Mouse (Mus musculus) limb, embryonic 15.5 days (tissue): ENCODE measurements around the gene Sos2. TPM values are rescaled to one million over a fixed set of nuclear protein-coding genes. Genes with fewer than 3 reads are reported as not detected.

Source experiments
- ATAC-seq: fragments of 200-750 bp; cut with Nextera tagmentation; 2 replicates; pipeline ENCODE4 v1.8.0; 2017; ENCODE audit warnings: low read depth, moderate TSS enrichment; ENCODE audit not compliant: insufficient number of reproducible peaks, low FRiP score, low TSS enrichment
- H3K27ac ChIP-seq: fragments of 300-500 bp; sonication (generic); 2 replicates; pipeline ENCODE4 v1.5.1; 2015; ENCODE audit warnings: moderate library complexity, mild to moderate bottlenecking, inconsistent platforms
- H3K27me3 ChIP-seq: fragments of 300-500 bp; sonication (generic); 2 replicates; pipeline ENCODE4 v1.6.1; 2015; ENCODE audit warnings: inconsistent platforms
- H3K36me3 ChIP-seq: fragments of 300-500 bp; sonication (generic); 2 replicates; pipeline ENCODE4 v1.6.1; 2015; ENCODE audit warnings: inconsistent platforms
- H3K4me1 ChIP-seq: fragments of 300-500 bp; sonication (generic); 2 replicates; pipeline ENCODE4 v1.6.1; 2015; ENCODE audit warnings: inconsistent platforms
- H3K4me2 ChIP-seq: fragments of 300-500 bp; sonication (generic); 2 replicates; pipeline ENCODE4 v1.6.1; 2015; ENCODE audit warnings: mild to moderate bottlenecking, inconsistent platforms
- H3K4me3 ChIP-seq: fragments of 300-500 bp; sonication (generic); 2 replicates; pipeline ENCODE4 v1.5.1; 2015; ENCODE audit warnings: mild to moderate bottlenecking, inconsistent platforms
- H3K9ac ChIP-seq: fragments of 300-500 bp; sonication (generic); 2 replicates; pipeline ENCODE4 v1.6.1; 2015; ENCODE audit warnings: inconsistent platforms
- H3K9me3 ChIP-seq: fragments of 300-500 bp; sonication (generic); 2 replicates; pipeline ENCODE4 v1.6.1; 2016; ENCODE audit warnings: inconsistent platforms
- whole genome bisulfite sequencing: fragments of 180-500 bp; shearing (Covaris S2); methylation state at CpG from one replicate; pipeline ENCODE4 v1.1.7; 2015; 5-methylcytosine and 5-hydroxymethylcytosine counted together
- polyA plus RNA-seq: library from polyadenylated mRNA; unstranded; fragments of >200 nt; fragmentation: Nextera tagmentation; extraction: Ambion mirVana; gene quantifications from 2 replicates; pipeline ENCODE4 v1.2.1, GENCODE M21; 2015

Gene Sos2
- 8.3 and 10.1 TPM in 2 replicates for polyA plus RNA-seq

DNA sequence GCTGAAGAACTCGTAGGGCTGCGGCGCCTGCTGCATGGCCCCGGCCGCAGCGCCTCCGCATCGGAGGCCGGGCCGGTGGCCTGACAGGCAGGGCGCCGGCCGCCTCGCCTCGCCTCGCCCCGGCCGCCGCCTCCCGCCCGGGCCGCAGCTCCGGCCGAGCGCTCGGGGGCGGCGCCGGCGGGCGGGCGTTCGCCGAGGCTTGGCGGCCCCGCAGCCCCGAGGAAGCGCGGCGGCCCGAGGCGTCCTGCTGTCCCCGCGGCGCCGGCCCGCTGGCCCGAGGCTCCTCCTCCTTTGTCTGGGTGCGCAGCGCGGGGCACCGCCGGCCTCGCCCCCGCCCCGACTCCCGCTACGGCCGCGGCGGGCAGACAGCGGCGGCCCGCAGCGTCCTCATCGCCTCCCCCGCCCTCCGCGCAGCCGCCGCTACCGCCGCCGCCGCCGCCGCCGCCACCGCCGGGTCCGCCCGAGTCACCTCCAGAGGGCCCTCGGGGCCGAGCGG, at the start of gene Sos2:
Gene Sos2, minus strand, starts transcription at position 287 of the 496 bp plus-strand sequence.
- peak; percentile 80 for ATAC-seq

GRCm38 (mm10) chr12:69730306-69730705, 48.7 kb upstream of the Sos2 start:
- Histone ChIP-seq H3K27ac (no peak overlapping the region), H3K4me2 (no peak overlapping the region), H3K4me3 (no peak overlapping the region), H3K36me3 (no peaks in the 10 kb centered on the region), H3K27me3 (no peaks in the 10 kb centered on the region), H3K9ac (no peak overlapping the region), H3K4me1 (peaks cover 2% of the 10 kb centered on the region; the same call in 1 of the 2 replicates), H3K9me3 (no peaks in the 10 kb centered on the region)
- ATAC-seq, result no peak
- WGBS, result 85% methylated on average over 1 of the region's 1 CpGs

More for the DNA sequence above, at the start of gene Sos2:
- Histone ChIP-seq H3K4me3 (peak within 1 kb of the TSS; percentile 66), H3K27me3 (no peaks in the 10 kb centered on the region), H3K9me3 (no peaks in the 10 kb centered on the region), H3K4me2 (peak within 1 kb of the TSS; percentile 67), H3K27ac (peak within 1 kb of the TSS; percentile 97), H3K4me1 (peaks cover 20% of the 10 kb centered on the region), H3K9ac (peak within 1 kb of the TSS; percentile 98), H3K36me3 (no peaks in the 10 kb centered on the region)
- under 1% methylated on average over 40 of the region's 85 CpGs for WGBS

- H3K9ac ChIP-seq, result no peak overlapping the region
- H3K36me3 ChIP-seq, result no peaks in the 10 kb centered on the region
- no peak for ATAC-seq
- H3K4me1 ChIP-seq, result peaks cover 4% of the 10 kb centered on the region; the same call in 1 of the 2 replicates
- no peak overlapping the region for H3K27ac ChIP-seq
- no peaks in the 10 kb centered on the region for H3K9me3 ChIP-seq
- H3K27me3 ChIP-seq, result no peaks in the 10 kb centered on the region
- 87% methylated on average over 1 of the region's 1 CpGs for WGBS
- H3K4me3 ChIP-seq, result no peak overlapping the region
- H3K4me2 ChIP-seq, result no peak overlapping the region
These were observed 47.6 kb upstream of the Sos2 start for GRCm38 (mm10) chr12:69729246-69729645.

GRCm38 (mm10) chr12:69724711-69725460, 43.2 kb upstream of the Sos2 start, which contains the start of the genes L2hgdh and Atp5s:
TSS of gene L2hgdh (minus strand) at chr12:69724873.
TSS of gene Atp5s (plus strand) at chr12:69724950.
- H3K9ac ChIP-seq, result peak within 1 kb of the TSS; percentile 74
- H3K27ac ChIP-seq, result peak within 1 kb of the TSS; percentile 91
- H3K4me3 ChIP-seq, result peak within 1 kb of the TSS; percentile 87
- H3K4me1 ChIP-seq, result peaks cover 13% of the 10 kb centered on the region
- H3K27me3 ChIP-seq, result no peaks in the 10 kb centered on the region
- H3K4me2 ChIP-seq, result peak within 1 kb of the TSS; percentile 88
- under 1% methylated on average over 60 of the region's 60 CpGs for whole genome bisulfite sequencing
- H3K9me3 ChIP-seq, result no peaks in the 10 kb centered on the region
- peak; percentile 92 for ATAC-seq
- H3K36me3 ChIP-seq, result peaks cover 3% of the 10 kb centered on the region

- H3K4me2 ChIP-seq, result peak overlapping the region; percentile 88
- H3K36me3 ChIP-seq, result peaks cover 11% of the 10 kb centered on the region
- H3K4me3 ChIP-seq, result peak overlapping the region; percentile 87
- H3K9ac ChIP-seq, result peak overlapping the region; percentile 74
- no peaks in the 10 kb centered on the region for H3K27me3 ChIP-seq
- peaks cover 13% of the 10 kb centered on the region for H3K4me1 ChIP-seq
- no peak overlapping the region; the same call in none of the 2 replicates for H3K27ac ChIP-seq
- 1% methylated on average over 23 of the region's 24 CpGs for WGBS
- no peaks in the 10 kb centered on the region; the same call in 1 of the 2 replicates for H3K9me3 ChIP-seq
- ATAC-seq, result no peak
These were observed 42.5 kb upstream of the Sos2 start for GRCm38 (mm10) chr12:69724018-69724710.

DNA sequence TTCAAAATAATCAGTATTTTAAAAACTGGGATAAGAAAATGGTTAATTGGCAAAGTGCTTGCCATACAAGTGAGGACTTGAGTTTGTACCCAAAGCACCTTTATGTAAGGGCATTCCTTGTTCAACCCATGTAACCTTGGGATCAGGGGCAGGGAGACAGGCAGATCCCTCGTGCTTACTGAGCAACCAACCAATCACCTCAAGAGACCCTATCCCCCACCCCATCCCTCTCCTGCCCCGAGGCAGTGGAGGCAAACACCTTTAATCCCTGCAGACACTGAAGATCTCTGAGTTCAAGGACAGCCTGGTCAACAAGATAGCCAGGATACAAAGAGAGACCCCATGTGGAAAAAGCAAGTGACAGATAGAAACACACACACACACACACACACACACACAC, 41.7 kb upstream of the Sos2 start:
- Histone ChIP-seq H3K27me3 (no peaks in the 10 kb centered on the region), H3K27ac (no peak overlapping the region), H3K4me3 (peak overlapping the region; percentile 87), H3K36me3 (peaks cover 14% of the 10 kb centered on the region), H3K9me3 (no peaks in the 10 kb centered on the region; the same call in 1 of the 2 replicates), H3K4me1 (peaks cover 13% of the 10 kb centered on the region), H3K4me2 (peak overlapping the region; percentile 88), H3K9ac (no peak overlapping the region)
- ATAC-seq, result no peak
- WGBS, result 58% methylated on average over 2 of the region's 2 CpGs

DNA sequence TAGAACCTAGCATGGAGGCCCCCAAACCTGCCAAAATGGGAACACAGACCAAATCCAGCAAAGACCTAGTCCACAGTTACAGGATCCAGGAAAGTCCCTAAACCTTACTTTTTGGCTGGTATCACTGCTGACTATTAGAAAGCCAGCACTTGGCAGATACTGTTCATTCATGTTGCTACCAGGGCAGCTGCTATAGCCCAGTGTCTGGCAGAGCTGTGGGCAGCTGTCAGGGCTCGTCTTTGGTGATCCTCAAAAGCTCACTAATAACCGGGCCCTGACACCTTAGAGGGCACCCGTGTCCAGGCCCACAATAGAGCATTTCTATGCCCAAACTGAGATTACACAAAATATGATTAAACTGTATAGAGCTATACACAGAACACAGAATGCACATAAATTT, 41.2 kb upstream of the Sos2 start:
- Histone ChIP-seq H3K4me2 (no peak overlapping the region), H3K27me3 (no peaks in the 10 kb centered on the region), H3K9me3 (no peaks in the 10 kb centered on the region; the same call in 1 of the 2 replicates), H3K4me1 (peaks cover 13% of the 10 kb centered on the region), H3K36me3 (peaks cover 19% of the 10 kb centered on the region), H3K27ac (no peak overlapping the region), H3K9ac (no peak overlapping the region), H3K4me3 (no peak overlapping the region)
- 79% methylated on average over 3 of the region's 3 CpGs for WGBS
- ATAC-seq, result no peak

- Histone ChIP-seq H3K9me3 (no peaks in the 10 kb centered on the region), H3K27me3 (no peaks in the 10 kb centered on the region), H3K9ac (no peak overlapping the region), H3K36me3 (peaks cover 13% of the 10 kb centered on the region), H3K4me1 (no peaks in the 10 kb centered on the region), H3K4me3 (no peak overlapping the region), H3K4me2 (no peak overlapping the region), H3K27ac (no peak overlapping the region)
- ATAC-seq, result no peak
These were observed 32.0 kb upstream of the Sos2 start for GRCm38 (mm10) chr12:69713628-69714027.

DNA sequence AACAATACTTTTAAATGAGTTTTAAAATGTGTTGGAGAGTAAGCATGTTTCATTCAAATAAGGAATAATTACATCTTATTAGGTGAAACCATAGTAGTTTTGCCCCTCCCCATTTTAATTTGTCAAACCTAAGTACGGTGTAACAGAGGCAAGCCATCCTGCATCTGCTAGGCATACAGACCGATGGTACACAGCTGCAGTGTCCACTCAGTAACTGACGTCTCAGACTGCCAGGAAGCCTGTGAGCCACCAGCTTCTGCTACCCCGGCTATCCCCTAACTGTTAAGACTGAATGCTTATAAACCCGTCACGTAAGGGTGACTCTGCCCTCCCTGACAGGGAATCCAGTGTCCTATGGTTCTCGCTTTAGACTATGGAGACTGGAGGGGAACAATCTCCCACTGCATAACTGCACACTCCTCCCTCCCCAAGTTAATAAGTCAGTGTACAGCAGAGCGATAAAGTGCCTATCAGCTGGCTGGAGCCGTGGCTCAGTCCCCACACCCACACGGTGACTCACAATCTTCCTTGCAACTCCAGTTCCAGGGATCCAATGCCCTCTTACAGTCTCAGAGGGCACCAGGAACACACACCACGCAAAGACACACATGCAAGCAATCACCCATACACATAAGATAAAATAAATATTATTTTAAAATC, 23.3 kb upstream of the Sos2 start:
- H3K27me3 ChIP-seq, result no peaks in the 10 kb centered on the region
- H3K9ac ChIP-seq, result no peak overlapping the region
- peaks cover 25% of the 10 kb centered on the region for H3K36me3 ChIP-seq
- no peak for ATAC-seq
- H3K4me1 ChIP-seq, result no peaks in the 10 kb centered on the region
- 84% methylated on average over 11 of the region's 11 CpGs for WGBS
- no peak overlapping the region for H3K27ac ChIP-seq
- no peak overlapping the region for H3K4me3 ChIP-seq
- H3K9me3 ChIP-seq, result no peaks in the 10 kb centered on the region
- H3K4me2 ChIP-seq, result no peak overlapping the region

GRCm38 (mm10) chr12:69698352-69698751, 16.7 kb upstream of the Sos2 start:
- Histone ChIP-seq H3K4me2 (no peak overlapping the region), H3K4me1 (no peaks in the 10 kb centered on the region), H3K27me3 (no peaks in the 10 kb centered on the region), H3K36me3 (peaks cover 11% of the 10 kb centered on the region; the same call in 1 of the 2 replicates), H3K27ac (no peak overlapping the region), H3K9ac (no peak overlapping the region), H3K9me3 (no peaks in the 10 kb centered on the region), H3K4me3 (no peak overlapping the region)
- ATAC-seq, result peak; percentile 72; the same call in 1 of the 2 replicates
- 81% methylated on average over 6 of the region's 6 CpGs for WGBS

DNA sequence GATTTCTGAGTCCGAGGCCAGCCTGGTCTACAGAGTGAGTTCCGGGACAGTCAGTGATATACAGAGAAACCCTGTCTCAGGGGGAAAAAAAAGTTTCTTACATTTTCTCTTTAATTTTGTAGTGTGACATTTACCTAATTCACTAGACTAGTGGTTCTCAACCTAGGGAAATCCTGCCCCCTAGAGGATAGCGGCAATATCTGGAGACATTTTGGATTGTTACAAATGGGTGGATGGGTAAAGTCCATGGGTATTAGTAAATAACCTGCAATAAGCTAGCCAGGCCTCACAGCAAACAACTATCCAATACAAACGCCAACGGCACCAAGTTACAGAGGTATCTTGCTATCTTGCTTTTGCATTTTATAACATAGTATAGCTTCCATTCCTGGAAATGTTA, 15.1 kb upstream of the Sos2 start:
- Histone ChIP-seq H3K27me3 (no peaks in the 10 kb centered on the region), H3K9me3 (no peaks in the 10 kb centered on the region), H3K9ac (no peak overlapping the region), H3K36me3 (peaks cover 6% of the 10 kb centered on the region), H3K4me2 (no peak overlapping the region), H3K4me3 (no peak overlapping the region), H3K27ac (no peak overlapping the region), H3K4me1 (no peaks in the 10 kb centered on the region)
- ATAC-seq, result no peak
- 70% methylated on average over 5 of the region's 5 CpGs for WGBS
